Mouse (Mus musculus) kidney, adult 10 weeks (tissue): ENCODE measurements around the gene Cebpa. TPM values are rescaled to one million over a fixed set of nuclear protein-coding genes. Genes with fewer than 3 reads are reported as not detected.

Source experiments
- polyA plus RNA-seq: library from polyadenylated mRNA; stranded (reverse); fragments of 350-450 nt; fragmentation: Illumina TruSeq; extraction: RNeasy Lipid Tissue Mini Kit (QIAGEN cat#74804); gene quantifications from one replicate; pipeline ENCODE4 v1.2.3, GENCODE M21; 2014; ENCODE audit warnings: low read depth, low replicate concordance

Gene Cebpa
- polyA plus RNA-seq: 10.0 TPM

GRCm38 (mm10) chr7:35118841-35119413 is at the start of gene Cebpa:
Cebpa (plus strand) TSS chr7:35119293.

Other genes starting within 250 kb of the Cebpa start
- 72.4 TPM for gene Pepd, start 206.9 kb upstream of the Cebpa start, polyA plus RNA-seq
- gene Cebpg, start 62.7 kb upstream of the Cebpa start, polyA plus RNA-seq: 49.4 TPM
- gene Slc7a10, start 67.1 kb downstream of the Cebpa start, polyA plus RNA-seq: not detected
- gene Lrp3, start 96.2 kb downstream of the Cebpa start, polyA plus RNA-seq: 0.36 TPM
- 5.5 TPM for gene Gpatch1, start 199.1 kb downstream of the Cebpa start, polyA plus RNA-seq
- gene Rhpn2, start 214.9 kb downstream of the Cebpa start, polyA plus RNA-seq: 15.9 TPM